Mouse (Mus musculus): ENCODE results near the gene Creb3l1.

DNA sequence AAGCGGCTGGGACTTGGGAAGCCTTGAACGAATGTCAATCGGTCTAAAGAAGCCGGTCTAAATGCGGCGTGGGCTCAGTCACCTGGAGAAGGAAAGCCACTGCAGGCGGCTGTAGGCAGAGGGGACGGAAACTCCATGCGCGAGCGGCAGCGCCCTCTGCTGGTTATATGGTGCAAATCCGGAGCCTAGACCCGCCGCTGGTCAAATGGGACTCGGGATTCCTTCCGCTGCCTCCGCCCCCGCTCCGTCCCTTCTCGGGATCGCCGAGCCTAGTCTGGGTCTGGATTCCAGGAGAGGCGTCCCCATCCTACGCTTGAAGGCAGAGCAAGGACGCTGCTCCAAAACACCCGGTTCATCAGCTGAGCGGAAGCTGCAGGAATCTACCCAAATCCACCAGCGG lies 34.2 kb upstream of the Creb3l1 start:
- no peak for TF ChIP-seq EP300 (IDR thresholded peaks at IDR 0.05; ENCODE audit: low read depth)
- TF ChIP-seq CTCF (IDR thresholded peaks at IDR 0.05; ENCODE audit: low read depth), result peak; percentile 95

Data from liver, postnatal 0 days (tissue).